Mouse (Mus musculus) cerebellum, postnatal 36 days (tissue): Measurements from ENCODE around the gene Mical2.

Experiments
- DNase-seq, 2 experiments: peaks; one replicate each; pipeline ENCODE4 v3.0.0; 2021 to 2022; ENCODE audit warnings: mixed read lengths in 2 of 2

The Mical2 gene

GRCm38 (mm10) chr7:112242587-112242986 is 16.9 kb downstream of the Mical2 start:
- no peak for DNase-seq

- DNase-seq: peak; percentile 66 to 67
Observed at GRCm38 (mm10) chr7:112244071-112244470, 18.4 kb downstream of the Mical2 start.

GRCm38 (mm10) chr7:112244683-112245082 is 19.0 kb downstream of the Mical2 start:
- no peak for DNase-seq

DNA sequence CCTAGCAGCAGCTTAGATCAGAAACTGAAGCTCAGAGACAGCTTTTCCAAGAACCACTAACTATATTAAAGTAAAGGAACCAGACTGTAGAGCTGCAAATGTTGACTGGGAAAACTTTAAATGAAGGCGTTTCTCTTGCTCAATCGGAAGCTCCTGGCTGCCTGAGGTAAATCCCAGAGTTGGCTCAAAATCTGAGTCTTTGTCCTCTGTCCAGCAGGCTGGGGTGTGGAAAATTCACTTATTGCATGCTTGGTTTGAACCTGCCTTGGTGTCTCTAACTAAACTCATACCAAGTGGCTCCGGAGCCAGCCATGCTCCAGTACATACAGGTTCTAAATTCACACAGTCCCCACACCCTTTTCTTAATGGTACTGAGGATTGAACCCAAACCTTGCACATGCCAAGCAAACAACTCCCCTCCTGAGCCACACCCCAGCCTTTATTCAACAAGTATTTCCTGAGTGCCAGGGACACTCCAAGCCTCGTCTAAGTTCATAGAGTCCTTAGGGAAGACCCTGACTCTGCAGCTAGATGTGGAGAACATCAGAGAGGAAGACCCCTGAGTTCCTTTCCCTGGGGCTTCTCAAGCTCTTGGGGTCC is 20.3 kb downstream of the Mical2 start:
- DNase-seq: no peak

DNA sequence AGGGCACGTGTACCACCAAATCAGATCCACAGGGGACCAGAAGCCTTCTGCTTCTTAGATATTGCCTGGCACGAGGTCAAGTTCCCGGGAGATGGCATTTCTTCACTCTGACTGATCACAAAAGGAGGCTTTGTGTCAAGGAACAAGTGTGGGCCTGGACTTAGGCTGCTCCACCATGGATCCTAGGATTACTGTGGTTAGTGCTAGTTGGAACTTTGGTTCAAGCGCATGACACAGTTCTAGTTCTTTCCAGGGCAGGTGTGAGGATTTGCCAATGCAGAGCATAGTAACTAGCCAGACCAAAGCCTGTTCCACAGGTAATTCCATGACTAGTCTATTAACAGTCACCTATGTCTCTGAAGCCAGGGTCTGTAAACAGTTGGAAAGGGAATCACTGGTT is 20.8 kb downstream of the Mical2 start:
- no peak for DNase-seq

- DNase-seq: no peak
Observed at GRCm38 (mm10) chr7:112247890-112248289, 22.2 kb downstream of the Mical2 start.

DNA sequence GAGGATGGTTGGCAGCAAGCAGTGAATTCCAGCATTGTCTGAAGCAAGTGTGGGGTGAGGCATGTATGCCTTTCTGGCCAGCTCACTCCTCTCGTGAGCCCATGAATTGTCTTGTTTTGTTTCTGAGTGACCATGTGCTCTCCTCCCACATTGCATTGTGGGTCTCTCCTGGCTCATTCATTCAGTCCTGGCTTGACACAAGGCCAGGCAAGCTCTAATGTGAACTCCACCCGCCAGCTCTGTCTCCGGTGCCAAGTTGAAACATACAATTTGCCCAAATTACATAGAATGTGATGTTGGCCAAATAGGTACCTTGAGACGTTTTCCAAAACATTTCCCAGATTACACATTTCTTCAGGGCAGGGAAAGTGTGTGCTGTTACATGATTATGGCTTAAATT is 23.8 kb downstream of the Mical2 start:
- no peak for DNase-seq

GRCm38 (mm10) chr7:112252065-112252464 is 26.4 kb downstream of the Mical2 start:
- DNase-seq: no peak

DNA sequence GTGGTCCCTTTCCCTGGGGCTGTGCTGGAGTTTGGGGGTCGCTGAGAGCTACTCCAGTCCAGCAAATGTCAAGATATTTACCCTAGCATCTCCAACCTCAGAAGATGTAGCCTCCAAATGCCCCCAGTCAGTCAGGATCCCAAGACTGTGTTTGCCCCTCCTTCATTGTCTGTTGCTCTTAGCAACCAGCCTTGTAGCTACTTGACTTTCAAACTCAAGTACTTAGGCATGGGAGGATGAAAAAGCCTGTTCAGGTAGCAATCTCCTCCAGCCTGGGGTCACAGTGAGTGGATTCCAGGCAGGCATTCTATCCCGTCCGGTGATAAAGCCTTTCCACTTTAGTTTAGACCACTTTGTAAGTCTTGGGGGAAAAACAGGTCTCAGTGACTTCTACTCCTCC is 28.6 kb downstream of the Mical2 start:
- no peak for DNase-seq

- peak in 1 of 2 experiments; percentile 48 for DNase-seq
Observed at GRCm38 (mm10) chr7:112255248-112255866, 29.7 kb downstream of the Mical2 start.

- DNase-seq: no peak
Observed at GRCm38 (mm10) chr7:112258338-112258903, 32.8 kb downstream of the Mical2 start.

GRCm38 (mm10) chr7:112259286-112259685 is 33.6 kb downstream of the Mical2 start:
- no peak for DNase-seq

DNA sequence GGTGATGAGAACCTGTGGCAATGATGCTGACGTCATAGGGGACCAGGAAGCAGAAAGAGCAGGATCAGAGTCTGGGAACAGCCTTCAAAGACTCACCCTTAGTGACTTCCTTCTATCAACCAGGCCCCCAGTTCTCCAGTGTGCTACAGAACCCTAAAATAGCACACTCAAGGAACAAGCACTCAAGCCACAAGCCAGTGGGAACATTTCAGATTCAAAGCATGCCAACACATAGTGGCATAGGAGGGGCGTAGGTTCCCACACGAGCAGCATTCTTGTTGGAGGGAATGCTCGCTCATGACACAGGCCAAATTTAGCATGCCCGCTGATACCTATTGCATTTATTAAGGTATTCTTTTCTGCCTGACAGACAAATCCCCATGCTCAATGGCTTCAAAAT is 35.5 kb downstream of the Mical2 start:
- DNase-seq: no peak

DNA sequence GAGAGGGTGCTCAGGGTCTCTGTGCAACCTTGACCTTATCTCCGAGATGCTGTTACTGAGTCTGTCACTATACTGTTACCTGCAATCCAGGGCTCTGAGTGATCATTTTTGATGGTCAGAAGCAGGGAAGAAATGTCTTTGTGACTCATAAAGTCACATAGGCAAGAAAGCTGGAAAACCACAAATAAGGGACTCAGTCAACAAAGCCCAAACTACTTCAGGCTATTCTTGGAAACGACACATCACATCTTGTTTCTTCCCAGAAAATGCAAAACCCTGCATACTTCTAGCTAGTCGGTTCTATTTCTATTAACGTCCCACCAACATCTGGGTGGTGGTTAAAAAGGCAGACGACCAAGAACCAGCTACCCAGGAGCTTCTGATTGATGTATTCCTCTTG is 41.6 kb downstream of the Mical2 start:
- DNase-seq: no peak

DNA sequence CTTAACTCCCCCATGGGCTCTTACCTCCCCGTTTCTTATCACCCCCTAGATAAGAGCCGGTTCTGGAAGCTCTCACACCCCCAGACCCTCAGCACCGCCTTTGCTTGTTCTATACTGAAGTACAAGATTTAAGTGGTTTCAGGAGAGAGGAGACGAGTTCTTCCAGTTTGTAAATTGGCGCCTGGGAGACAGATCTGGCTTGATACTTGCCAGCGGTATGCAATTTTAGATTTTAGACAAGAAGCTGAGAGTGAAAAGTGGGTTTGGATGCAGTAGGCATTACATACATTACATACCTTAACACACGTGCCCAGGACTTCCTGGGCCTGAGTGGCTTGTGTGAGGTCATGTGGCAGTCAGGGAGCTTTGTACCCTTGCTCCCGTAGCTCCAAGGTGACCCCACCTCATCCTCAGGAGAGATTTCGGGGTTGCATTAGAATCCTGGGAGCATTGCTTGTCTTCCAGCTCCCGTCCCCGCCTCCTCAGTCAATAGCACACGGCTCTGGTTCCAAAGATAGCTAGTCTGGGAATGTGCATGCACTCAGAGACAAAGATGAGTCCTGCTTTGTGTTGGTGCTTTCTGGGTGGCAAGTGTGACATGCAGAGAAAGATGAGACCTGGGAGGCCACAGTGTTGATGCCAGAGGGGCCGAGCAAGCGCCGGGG is 43.2 kb downstream of the Mical2 start:
- DNase-seq: no peak

- peak; percentile 65 to 76 for DNase-seq
Observed at GRCm38 (mm10) chr7:112270870-112271269, 45.2 kb downstream of the Mical2 start.

DNA sequence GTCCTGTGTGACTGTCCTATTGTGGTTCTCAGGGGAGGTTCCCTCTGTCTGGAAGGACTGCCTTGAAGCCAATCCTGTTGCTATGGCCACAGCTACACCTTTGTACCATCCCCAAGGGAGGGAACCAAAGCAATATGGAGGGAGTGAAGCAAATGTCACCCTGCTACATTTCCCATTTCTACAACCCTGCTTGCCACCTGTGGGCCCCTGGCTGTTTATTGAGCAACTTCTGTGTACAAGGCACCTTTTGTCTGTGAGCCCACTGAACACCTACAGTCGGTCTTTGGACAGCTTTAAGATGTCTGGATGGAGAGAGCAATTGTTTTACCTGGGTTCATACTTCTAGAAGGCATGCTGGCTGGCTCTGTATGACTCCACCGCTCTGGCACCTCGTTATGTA is 46.0 kb downstream of the Mical2 start:
- no peak for DNase-seq

GRCm38 (mm10) chr7:112272692-112273091 is 47.0 kb downstream of the Mical2 start:
- DNase-seq: no peak

DNA sequence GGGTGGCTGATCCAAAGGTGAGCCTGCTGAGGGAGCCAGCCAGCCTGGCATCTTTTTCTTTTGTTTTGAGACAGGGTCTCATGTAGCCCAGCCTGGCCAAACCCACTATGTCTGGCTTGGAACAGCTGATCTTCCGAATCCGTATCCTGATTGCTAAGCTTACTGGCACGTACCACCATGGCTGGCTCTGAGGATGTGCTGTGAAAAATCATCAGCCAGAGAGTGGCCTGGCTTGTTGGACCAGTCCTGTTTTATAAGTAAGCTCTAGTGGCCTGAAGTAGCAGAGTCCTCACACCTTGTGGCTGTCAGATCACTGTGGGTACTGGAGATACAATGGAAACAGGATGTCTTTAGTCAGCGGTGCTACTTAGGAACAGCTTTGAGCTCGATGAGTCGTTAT is 47.8 kb downstream of the Mical2 start:
- no peak for DNase-seq

GRCm38 (mm10) chr7:112274611-112275010 is 49.0 kb downstream of the Mical2 start:
- no peak for DNase-seq

- DNase-seq: no peak
Observed at GRCm38 (mm10) chr7:112275093-112275492, 49.4 kb downstream of the Mical2 start.

DNA sequence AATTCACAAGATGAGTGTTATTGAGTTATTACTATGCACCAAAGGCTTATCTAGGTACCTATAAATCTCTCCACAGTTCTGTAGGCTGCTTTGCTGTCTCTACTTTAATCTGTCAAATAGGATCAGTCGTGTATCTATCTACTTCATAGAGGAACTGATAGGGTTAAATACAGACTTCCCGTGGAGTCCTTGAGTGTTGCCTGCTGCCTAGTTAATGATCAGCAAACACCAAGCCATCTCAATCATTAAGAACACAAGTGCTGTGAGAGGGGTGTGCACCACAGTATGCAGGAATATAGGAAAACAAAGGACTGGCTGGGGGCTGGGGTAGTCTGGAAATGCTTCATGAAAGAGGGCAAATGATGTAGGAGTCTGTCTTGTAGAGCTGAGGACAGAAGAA is 50.2 kb downstream of the Mical2 start:
- DNase-seq: no peak

GRCm38 (mm10) chr7:112276823-112277222 is 51.2 kb downstream of the Mical2 start:
- DNase-seq: no peak

DNA sequence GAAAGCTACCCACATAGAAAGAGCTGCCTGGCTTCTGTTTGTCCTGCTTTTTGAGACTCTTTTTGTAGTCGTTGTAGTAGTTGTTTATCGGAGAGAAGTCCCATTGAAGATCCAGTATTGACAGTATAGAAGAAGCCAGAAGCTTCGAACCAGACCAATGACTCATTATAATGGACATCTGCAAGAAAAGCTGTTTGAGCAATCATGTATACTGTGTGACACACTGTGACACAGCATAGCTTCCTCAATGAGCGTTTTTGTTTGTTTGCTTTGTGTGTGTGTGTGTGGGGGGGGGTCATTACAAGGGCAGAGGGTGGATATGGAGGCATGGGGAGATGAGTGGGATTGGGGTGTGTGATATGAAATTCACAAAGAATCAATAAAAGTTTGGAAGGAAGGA is 53.0 kb downstream of the Mical2 start:
- DNase-seq: no peak
